Mouse (Mus musculus) forebrain, embryonic 11.5 days (tissue): Measurements from ENCODE around the gene Pi4k2a. TPM values are rescaled to one million over a fixed set of nuclear protein-coding genes. Genes with fewer than 3 reads are reported as not detected.

Source experiments
- ATAC-seq: fragments of 200-750 bp; cut with Nextera tagmentation; replicated peaks from 2 replicates; pipeline ENCODE4 v1.8.0; 2017; ENCODE audit warnings: moderate TSS enrichment; ENCODE audit not compliant: low FRiP score
- DNase-seq: peaks from one replicate; pipeline ENCODE4 v3.0.0-alpha.2; 2017; ENCODE audit warnings: low spot score
- H3K27ac ChIP-seq: fragments of 300-500 bp; sonication (generic); 2 replicates; pipeline ENCODE4 v1.5.1; 2014; ENCODE audit warnings: low read depth, low read length
- H3K27me3 ChIP-seq: fragments of 300-500 bp; sonication (generic); 2 replicates; pipeline ENCODE4 v1.6.1; 2014; ENCODE audit warnings: mild to moderate bottlenecking, low read length, mixed read lengths; ENCODE audit not compliant: control insufficient read depth, insufficient read depth
- H3K36me3 ChIP-seq: fragments of 300-500 bp; sonication (generic); 2 replicates; pipeline ENCODE4 v1.6.1; 2014; ENCODE audit warnings: mild to moderate bottlenecking, low read length, moderate library complexity, mixed read lengths; ENCODE audit not compliant: control insufficient read depth, insufficient read depth
- H3K4me1 ChIP-seq: fragments of 300-500 bp; sonication (generic); replicated peaks from 2 replicates; pipeline ENCODE4 v1.6.1; 2014; ENCODE audit warnings: low read length, mixed read lengths; ENCODE audit not compliant: control insufficient read depth, insufficient read depth
- H3K4me2 ChIP-seq: fragments of 300-500 bp; sonication (generic); 2 replicates; pipeline ENCODE4 v1.6.1; 2014; ENCODE audit warnings: low read depth, mild to moderate bottlenecking, low read length, moderate library complexity, mixed read lengths; ENCODE audit not compliant: severe bottlenecking
- H3K4me3 ChIP-seq: fragments of 300-500 bp; sonication (generic); 2 replicates; pipeline ENCODE4 v1.5.1; 2014; ENCODE audit warnings: low read depth, low read length
- H3K9ac ChIP-seq: fragments of 300-500 bp; sonication (generic); 2 replicates; pipeline ENCODE4 v1.6.1; 2014; ENCODE audit warnings: low read length
- H3K9me3 ChIP-seq: fragments of 300-500 bp; sonication (generic); 2 replicates; pipeline ENCODE4 v1.6.1; 2016; ENCODE audit warnings: low read length, mixed read lengths; ENCODE audit not compliant: control insufficient read depth
- WGBS: fragments of 180-500 bp; shearing (Covaris S2); extraction: QIAGEN DNeasy Blood & Tissue Kit; methylation state at CpG from one replicate; pipeline ENCODE4 v1.1.7; 2014; 5-methylcytosine and 5-hydroxymethylcytosine counted together
- polyA plus RNA-seq: library from polyadenylated mRNA; unstranded; fragments of >200 nt; fragmentation: Nextera tagmentation; extraction: Ambion mirVana; gene quantifications from 2 replicates; pipeline ENCODE4 v1.2.1, GENCODE M21; 2014

The Pi4k2a gene
- polyA plus RNA-seq, 1 experiment from 2014 or later, result 29.0 TPM

GRCm38 (mm10) chr19:42056719-42057409, 33.4 kb upstream of the Pi4k2a start:
- no peak overlapping the region for H3K9ac ChIP-seq
- ATAC-seq (no peak), DNase-seq (no peak)
- no peaks in the 10 kb centered on the region for H3K27me3 ChIP-seq
- H3K27ac ChIP-seq, result no peak overlapping the region
- no peak overlapping the region for H3K4me2 ChIP-seq
- no peaks in the 10 kb centered on the region for H3K36me3 ChIP-seq
- WGBS, result 87% methylated on average over 6 of the region's 6 CpGs
- H3K4me1 ChIP-seq, result no peaks in the 10 kb centered on the region
- no peaks in the 10 kb centered on the region for H3K9me3 ChIP-seq
- no peak overlapping the region for H3K4me3 ChIP-seq

DNA sequence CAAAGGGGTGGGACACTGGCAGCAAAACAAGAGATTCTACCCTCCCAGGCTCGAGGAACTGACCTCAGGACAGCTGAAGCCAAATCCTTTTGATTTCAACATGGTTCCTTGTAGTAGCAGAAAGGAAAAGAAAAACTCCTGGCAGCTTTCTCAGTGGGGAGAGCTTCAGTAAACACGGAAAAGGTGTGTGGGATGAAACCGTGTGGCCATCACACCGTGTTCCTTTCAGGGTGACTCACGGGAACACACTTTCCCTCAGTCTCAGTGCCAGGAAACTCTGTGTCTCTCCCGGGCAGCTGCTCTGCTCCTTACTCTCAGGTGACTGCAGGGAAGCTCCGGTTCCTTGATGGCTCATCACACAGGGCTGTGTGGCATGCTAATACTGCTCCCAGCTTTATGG, 31.8 kb upstream of the Pi4k2a start:
- WGBS, result 76% methylated on average over 7 of the region's 7 CpGs
- DNase-seq (no peak), ATAC-seq (no peak)
- Histone ChIP-seq H3K4me1 (no peaks in the 10 kb centered on the region), H3K36me3 (no peaks in the 10 kb centered on the region), H3K27me3 (no peaks in the 10 kb centered on the region), H3K9me3 (no peaks in the 10 kb centered on the region), H3K4me2 (no peak overlapping the region), H3K9ac (no peak overlapping the region), H3K27ac (no peak overlapping the region), H3K4me3 (no peak overlapping the region)

- Histone ChIP-seq H3K27ac (no peak overlapping the region), H3K36me3 (no peaks in the 10 kb centered on the region), H3K9me3 (no peaks in the 10 kb centered on the region), H3K9ac (no peak overlapping the region), H3K4me2 (no peak overlapping the region), H3K27me3 (no peaks in the 10 kb centered on the region), H3K4me3 (no peak overlapping the region), H3K4me1 (no peaks in the 10 kb centered on the region)
- no peak for ATAC-seq
- WGBS, result 91% methylated on average over 7 of the region's 7 CpGs
- no peak for DNase-seq
Measured at GRCm38 (mm10) chr19:42061443-42061842, 28.8 kb upstream of the Pi4k2a start.

GRCm38 (mm10) chr19:42068441-42069240, 21.6 kb upstream of the Pi4k2a start:
- no peaks in the 10 kb centered on the region for H3K36me3 ChIP-seq
- 83% methylated on average over 11 of the region's 11 CpGs for WGBS
- DNase-seq, result no peak
- H3K9ac ChIP-seq, result no peak overlapping the region
- no peak overlapping the region for H3K4me2 ChIP-seq
- H3K9me3 ChIP-seq, result no peaks in the 10 kb centered on the region
- no peaks in the 10 kb centered on the region for H3K4me1 ChIP-seq
- H3K4me3 ChIP-seq, result no peak overlapping the region
- no peak for ATAC-seq
- H3K27me3 ChIP-seq, result no peaks in the 10 kb centered on the region
- H3K27ac ChIP-seq, result no peak overlapping the region

DNA sequence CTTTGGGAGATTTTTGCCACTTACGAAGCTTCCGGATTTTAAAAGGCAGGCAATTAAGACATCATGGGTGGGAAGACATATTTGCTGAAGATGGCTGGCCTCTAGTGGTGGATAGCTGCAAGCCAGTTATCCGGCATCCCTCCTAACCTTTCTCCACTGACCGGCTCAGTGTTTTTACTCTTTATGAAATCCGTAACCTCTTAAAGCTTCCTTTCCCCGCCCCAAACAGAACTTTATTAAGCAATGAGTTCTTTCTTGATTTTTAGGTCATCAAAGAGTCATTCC, 21.1 kb upstream of the Pi4k2a start:
- no peak overlapping the region for H3K4me3 ChIP-seq
- ATAC-seq (no peak), DNase-seq (no peak)
- H3K9me3 ChIP-seq, result no peaks in the 10 kb centered on the region
- H3K4me1 ChIP-seq, result no peaks in the 10 kb centered on the region
- 76% methylated on average over 6 of the region's 6 CpGs for WGBS
- no peak overlapping the region for H3K27ac ChIP-seq
- H3K4me2 ChIP-seq, result no peak overlapping the region
- H3K9ac ChIP-seq, result no peak overlapping the region
- no peaks in the 10 kb centered on the region for H3K27me3 ChIP-seq
- no peaks in the 10 kb centered on the region for H3K36me3 ChIP-seq

- H3K36me3 ChIP-seq, result no peaks in the 10 kb centered on the region; the same call in 1 of the 2 replicates
- WGBS, result 79% methylated on average over 7 of the region's 7 CpGs
- no peak overlapping the region for H3K4me2 ChIP-seq
- H3K27ac ChIP-seq, result no peak overlapping the region
- no peak for DNase-seq
- H3K9ac ChIP-seq, result no peak overlapping the region
- no peaks in the 10 kb centered on the region for H3K4me1 ChIP-seq
- H3K27me3 ChIP-seq, result no peaks in the 10 kb centered on the region
- no peak for ATAC-seq
- H3K9me3 ChIP-seq, result no peaks in the 10 kb centered on the region
- no peak overlapping the region for H3K4me3 ChIP-seq
Measured at GRCm38 (mm10) chr19:42071221-42071620, 19.0 kb upstream of the Pi4k2a start.

- Histone ChIP-seq H3K36me3 (no peaks in the 10 kb centered on the region; the same call in 1 of the 2 replicates), H3K4me3 (no peak overlapping the region), H3K9ac (no peak overlapping the region), H3K27me3 (no peaks in the 10 kb centered on the region), H3K9me3 (no peaks in the 10 kb centered on the region), H3K27ac (no peak overlapping the region), H3K4me2 (no peak overlapping the region), H3K4me1 (no peaks in the 10 kb centered on the region)
- 82% methylated on average over 15 of the region's 15 CpGs for WGBS
- no peak for ATAC-seq
- DNase-seq, result no peak
Measured at GRCm38 (mm10) chr19:42071886-42072608, 18.2 kb upstream of the Pi4k2a start.

GRCm38 (mm10) chr19:42072802-42073201, 17.5 kb upstream of the Pi4k2a start:
- WGBS, result 80% methylated on average over 7 of the region's 7 CpGs
- H3K9me3 ChIP-seq, result no peaks in the 10 kb centered on the region
- ATAC-seq, result no peak
- H3K9ac ChIP-seq, result no peak overlapping the region
- H3K36me3 ChIP-seq, result no peaks in the 10 kb centered on the region; the same call in 1 of the 2 replicates
- H3K4me1 ChIP-seq, result no peaks in the 10 kb centered on the region
- H3K27me3 ChIP-seq, result no peaks in the 10 kb centered on the region
- no peak overlapping the region for H3K4me2 ChIP-seq
- no peak overlapping the region for H3K27ac ChIP-seq
- no peak overlapping the region for H3K4me3 ChIP-seq
- no peak for DNase-seq
